Mouse (Mus musculus) testis, adult 2 months (tissue): Measurements from ENCODE around the gene Slc44a1. TPM values are rescaled to one million over a fixed set of nuclear protein-coding genes. Genes with fewer than 3 reads are reported as not detected.

Source experiments
- H3K27ac ChIP-seq: fragments of 200-500 bp; 2 replicates; pipeline ENCODE4 v1.5.1; 2012; ENCODE audit warnings: low read depth, low read length; ENCODE audit not compliant: control insufficient read depth, insufficient read depth
- H3K27me3 ChIP-seq: fragments of 200-500 bp; 2 replicates; pipeline ENCODE4 v1.6.1; 2012; ENCODE audit warnings: mild to moderate bottlenecking, low read length, moderate library complexity; ENCODE audit not compliant: control insufficient read depth, insufficient read depth
- H3K36me3 ChIP-seq: fragments of 200-500 bp; 2 replicates; pipeline ENCODE4 v1.6.1; 2012; ENCODE audit warnings: mild to moderate bottlenecking, low read length; ENCODE audit not compliant: control insufficient read depth, insufficient read depth
- H3K4me1 ChIP-seq: fragments of 200-500 bp; 2 replicates; pipeline ENCODE4 v1.6.1; 2012; ENCODE audit warnings: low read length; ENCODE audit not compliant: control insufficient read depth, insufficient read depth
- H3K4me3 ChIP-seq: fragments of 200-500 bp; 2 replicates; pipeline ENCODE4 v1.5.1; 2012; ENCODE audit warnings: low read depth, mild to moderate bottlenecking, low read length, moderate library complexity, mixed read lengths; ENCODE audit not compliant: control insufficient read depth
- CTCF ChIP-seq: fragments of 200-500 bp; IDR thresholded peaks from 2 replicates; pipeline ENCODE4 v1.5.1; 2012; ENCODE audit warnings: low read depth, mild to moderate bottlenecking, inconsistent platforms, low read length, moderate library complexity; ENCODE audit not compliant: control insufficient read depth, insufficient read depth, insufficient replicate concordance
- POLR2A ChIP-seq: fragments of 200-500 bp; IDR thresholded peaks from 2 replicates; pipeline ENCODE4 v1.6.1; 2012; ENCODE audit warnings: low read depth, mild to moderate bottlenecking, inconsistent platforms, low read length, moderate library complexity; ENCODE audit not compliant: control insufficient read depth
- polyA plus RNA-seq: library from polyadenylated mRNA; depleted of rRNA; stranded (reverse); fragments of >200 nt; gene quantifications from 2 replicates; pipeline ENCODE4 v1.2.3, GENCODE M21; 2012; rRNA removed

Gene Slc44a1
- polyA plus RNA-seq, 1 experiment, result 3.3 TPM

GRCm38 (mm10) chr4:53637269-53637909 is 197.2 kb downstream of the Slc44a1 start:
- no peaks in the 10 kb centered on the region; the same call in 1 of the 2 replicates for H3K36me3 ChIP-seq
- H3K4me3 ChIP-seq, result no peak overlapping the region
- H3K27me3 ChIP-seq, result no peaks in the 10 kb centered on the region
- no peak overlapping the region for H3K27ac ChIP-seq
- TF ChIP-seq POLR2A (no peak), CTCF (no peak)
- H3K4me1 ChIP-seq, result no peaks in the 10 kb centered on the region

GRCm38 (mm10) chr4:53638549-53639123 is 198.4 kb downstream of the Slc44a1 start:
- Histone ChIP-seq H3K36me3 (no peaks in the 10 kb centered on the region; the same call in 1 of the 2 replicates), H3K4me1 (no peaks in the 10 kb centered on the region), H3K27me3 (no peaks in the 10 kb centered on the region), H3K27ac (no peak overlapping the region), H3K4me3 (no peak overlapping the region)
- no peak for TF ChIP-seq CTCF
- no peak for TF ChIP-seq POLR2A

- Histone ChIP-seq H3K27me3 (no peaks in the 10 kb centered on the region), H3K4me3 (no peak overlapping the region), H3K4me1 (no peaks in the 10 kb centered on the region), H3K36me3 (no peaks in the 10 kb centered on the region; the same call in 1 of the 2 replicates), H3K27ac (no peak overlapping the region)
- TF ChIP-seq CTCF (no peak), POLR2A (no peak)
Measured at GRCm38 (mm10) chr4:53658029-53658428, 217.8 kb downstream of the Slc44a1 start.

- no peak for TF ChIP-seq POLR2A
- H3K4me1 ChIP-seq, result no peaks in the 10 kb centered on the region
- no peak overlapping the region for H3K27ac ChIP-seq
- H3K36me3 ChIP-seq, result no peaks in the 10 kb centered on the region
- H3K4me3 ChIP-seq, result no peak overlapping the region
- no peaks in the 10 kb centered on the region for H3K27me3 ChIP-seq
Measured at GRCm38 (mm10) chr4:53660711-53661110, 220.5 kb downstream of the Slc44a1 start.

Other genes with a start within 250 kb of the Slc44a1 start
- gene Fsd1l, start 191.1 kb downstream of the Slc44a1 start, polyA plus RNA-seq, result 2.3 and 2.5 TPM in 2 replicates